Mouse (Mus musculus) heart, adult 2 months (tissue): Measurements from ENCODE around the gene Klf12. TPM values are rescaled to one million over a fixed set of nuclear protein-coding genes. Genes with fewer than 3 reads are reported as not detected.

ENCODE experiments used
- DNase-seq, 2 experiments: peaks; one replicate each; pipeline ENCODE4 v3.0.0; 2021
- H3K27ac ChIP-seq: fragments of 200-600 bp; 2 replicates; pipeline ENCODE4 v1.8.1; 2022
- H3K27me3 ChIP-seq: fragments of 200-500 bp; 2 replicates; pipeline ENCODE4 v1.6.1; 2012; ENCODE audit warnings: mild to moderate bottlenecking, low read length, inconsistent platforms, mixed read lengths; ENCODE audit not compliant: control insufficient read depth, insufficient read depth
- H3K36me3 ChIP-seq: fragments of 200-500 bp; 2 replicates; pipeline ENCODE4 v1.6.1; 2012; ENCODE audit warnings: low read length, inconsistent platforms; ENCODE audit not compliant: control insufficient read depth, insufficient read depth
- H3K4me1 ChIP-seq: fragments of 200-500 bp; 2 replicates; pipeline ENCODE4 v1.6.1; 2011; ENCODE audit warnings: low read length; ENCODE audit not compliant: control insufficient read depth, insufficient read depth
- H3K4me3 ChIP-seq: fragments of 200-600 bp; 2 replicates; pipeline ENCODE4 v1.8.1; 2022
- H3K79me2 ChIP-seq: fragments of 200-500 bp; replicated peaks from 2 replicates; pipeline ENCODE4 v1.6.1; 2012; ENCODE audit warnings: mild to moderate bottlenecking, inconsistent platforms, low read length, moderate library complexity, mixed read lengths; ENCODE audit not compliant: control insufficient read depth, insufficient read depth
- H3K9ac ChIP-seq: fragments of 200-500 bp; 2 replicates; pipeline ENCODE4 v1.6.1; 2012; ENCODE audit warnings: low read depth, mild to moderate bottlenecking, control low read depth, inconsistent platforms, low read length, mixed read lengths
- CTCF ChIP-seq: fragments of 200-600 bp; IDR thresholded peaks from 2 replicates; pipeline ENCODE4 v1.8.1; 2022; ENCODE audit warnings: antibody characterized with exemption, mild to moderate bottlenecking, moderate library complexity
- EP300 ChIP-seq: fragments of 200-500 bp; IDR thresholded peaks from 2 replicates; pipeline ENCODE4 v1.6.1; 2011; ENCODE audit warnings: low read depth, low read length, control low read depth; ENCODE audit not compliant: insufficient read depth
- POLR2A ChIP-seq: fragments of 200-500 bp; IDR thresholded peaks from 2 replicates; pipeline ENCODE4 v1.6.1; 2011; ENCODE audit warnings: mild to moderate bottlenecking, low read depth, low read length, control low read depth; ENCODE audit not compliant: insufficient read depth
- WGBS: fragments of 180-500 bp; shearing (Covaris S2); methylation state at CpG from one replicate; pipeline ENCODE4 v1.1.7; 2018; 5-methylcytosine and 5-hydroxymethylcytosine counted together
- intact Hi-C: fragments of 180-260 bp; cut with DNase I; formaldehyde crosslinking; loops from one replicate; pipeline ENCODE4 v1.15.1; 2025
- polyA plus RNA-seq: library from polyadenylated mRNA; depleted of rRNA; stranded (reverse); fragments of >200 nt; gene quantifications from 2 replicates; pipeline ENCODE4 v1.2.3, GENCODE M21; 2012
- total RNA-seq, 2 experiments: library from RNA; stranded (reverse); gene quantifications; 2 replicates each; pipeline ENCODE4 v1.2.3; 2021

The Klf12 gene
- total and polyA plus RNA-seq, 3 experiments = 8.6 to 15.8 (median 15.3) TPM

DNA sequence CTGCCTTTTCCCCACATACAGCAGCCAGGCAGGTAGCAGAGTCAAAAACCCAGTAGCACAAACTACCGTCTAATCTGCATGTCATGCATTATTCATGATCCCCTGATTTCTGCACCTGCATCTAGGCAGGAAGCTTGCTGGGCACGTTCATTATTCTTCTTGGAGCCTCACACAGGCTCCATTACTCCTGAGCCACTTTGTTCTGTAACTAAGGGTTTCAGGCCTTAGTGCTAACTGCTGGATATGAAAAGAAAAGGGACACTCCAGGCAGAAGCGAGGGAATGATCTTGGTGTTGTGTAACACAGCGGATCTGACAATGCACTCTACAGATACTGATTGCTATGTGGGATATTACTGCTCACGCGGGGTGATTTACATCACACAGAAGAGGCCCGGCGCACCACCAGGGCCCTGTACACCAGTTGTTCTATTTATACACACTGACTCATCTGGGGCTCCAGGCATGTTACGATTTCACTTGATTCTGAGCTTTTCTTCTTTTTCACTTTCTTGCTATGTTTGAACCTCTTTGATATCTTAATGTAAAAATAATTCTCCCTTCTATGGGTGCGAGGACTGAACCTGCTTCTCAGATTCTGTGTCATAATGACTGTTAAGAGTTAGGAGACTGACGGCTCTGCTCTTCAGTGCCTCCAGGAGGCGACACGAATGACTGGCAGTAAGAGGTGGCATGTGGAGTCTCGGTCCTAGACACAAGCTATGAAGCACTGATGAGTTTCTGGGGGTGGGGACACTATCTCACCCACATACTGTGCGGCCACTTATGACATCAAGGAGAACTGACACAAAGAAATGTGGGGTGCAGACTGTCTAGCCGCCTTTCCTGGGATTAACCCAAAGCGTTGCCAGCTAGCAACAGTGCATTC lies 340.0 kb downstream of the Klf12 start:
- H3K4me1 ChIP-seq = peaks cover 3% of the 10 kb centered on the region; the same call in 1 of the 2 replicates
- H3K4me3 ChIP-seq = no peak overlapping the region
- intact Hi-C loops = no loop called here
- TF ChIP-seq POLR2A (no peak), CTCF (no peak), EP300 (no peak)
- H3K36me3 ChIP-seq = no peaks in the 10 kb centered on the region
- no peak overlapping the region for H3K9ac ChIP-seq
- no peaks in the 10 kb centered on the region for H3K27me3 ChIP-seq
- no peak for DNase-seq
- 68% methylated on average over 17 of the region's 17 CpGs for WGBS
- no peak overlapping the region for H3K27ac ChIP-seq
- no peaks in the 10 kb centered on the region for H3K79me2 ChIP-seq

DNA sequence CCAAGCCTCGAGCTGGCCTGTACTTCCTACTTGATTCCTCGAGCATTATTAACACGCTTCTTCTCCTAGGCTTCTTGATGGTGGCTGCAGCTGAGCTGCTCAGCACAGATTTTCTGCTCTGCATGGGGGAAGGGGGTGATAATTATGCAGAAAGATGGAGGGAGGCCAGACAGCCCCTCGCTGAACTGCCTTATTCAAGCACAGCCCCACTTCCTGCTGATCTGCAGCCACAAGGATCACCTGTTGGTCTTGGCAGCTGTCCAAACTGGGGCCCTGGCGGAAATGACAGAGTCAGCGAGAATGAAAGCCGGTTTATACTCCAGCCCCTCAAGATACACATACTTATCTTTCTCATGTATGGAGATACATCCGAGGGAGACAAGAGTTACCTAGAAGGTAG lies 341.3 kb downstream of the Klf12 start:
- intact Hi-C loops = no loop called here
- DNase-seq = peak; percentile 33
- Histone ChIP-seq H3K4me1 (peaks cover 3% of the 10 kb centered on the region; the same call in 1 of the 2 replicates), H3K79me2 (no peaks in the 10 kb centered on the region), H3K9ac (no peak overlapping the region), H3K27ac (no peak overlapping the region), H3K4me3 (no peak overlapping the region), H3K36me3 (no peaks in the 10 kb centered on the region), H3K27me3 (no peaks in the 10 kb centered on the region)
- 21% methylated on average over 8 of the region's 8 CpGs for WGBS
- TF ChIP-seq CTCF = no peak
- no peak for TF ChIP-seq POLR2A

DNA sequence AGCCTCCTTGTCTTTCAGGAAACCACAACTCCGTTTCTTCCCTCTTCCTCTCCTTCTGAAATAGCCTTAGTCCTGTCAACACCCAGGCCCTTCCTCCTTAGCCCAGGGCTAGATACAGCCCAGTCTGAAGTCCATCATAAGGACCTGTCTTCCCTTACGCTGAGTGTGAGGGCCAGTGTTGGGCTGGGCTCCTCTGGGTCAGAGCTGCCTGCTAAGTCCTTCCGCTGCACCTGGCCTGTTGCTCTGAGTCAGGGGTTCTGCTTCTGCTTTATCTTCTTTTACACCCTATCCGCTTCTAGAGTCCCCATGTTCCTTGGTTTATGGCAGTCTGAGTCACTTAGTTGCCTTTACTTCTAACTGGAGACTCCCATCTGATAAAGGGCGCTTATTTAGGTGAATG lies 351.0 kb downstream of the Klf12 start:
- H3K9ac ChIP-seq = no peak overlapping the region
- no peaks in the 10 kb centered on the region for H3K79me2 ChIP-seq
- H3K36me3 ChIP-seq = no peaks in the 10 kb centered on the region
- no peaks in the 10 kb centered on the region for H3K27me3 ChIP-seq
- no peaks in the 10 kb centered on the region for H3K4me1 ChIP-seq
- intact Hi-C loops = loop anchor here (2.0 to 5.0 kb wide), 3 partner anchors 524 to 1494 kb away; no protein-coding TSS in a partner anchor
- H3K4me3 ChIP-seq = no peak overlapping the region
- DNase-seq = no peak
- H3K27ac ChIP-seq = no peak overlapping the region
- WGBS = 69% methylated on average over 5 of the region's 5 CpGs
- TF ChIP-seq CTCF (no peak), EP300 (no peak), POLR2A (no peak)

DNA sequence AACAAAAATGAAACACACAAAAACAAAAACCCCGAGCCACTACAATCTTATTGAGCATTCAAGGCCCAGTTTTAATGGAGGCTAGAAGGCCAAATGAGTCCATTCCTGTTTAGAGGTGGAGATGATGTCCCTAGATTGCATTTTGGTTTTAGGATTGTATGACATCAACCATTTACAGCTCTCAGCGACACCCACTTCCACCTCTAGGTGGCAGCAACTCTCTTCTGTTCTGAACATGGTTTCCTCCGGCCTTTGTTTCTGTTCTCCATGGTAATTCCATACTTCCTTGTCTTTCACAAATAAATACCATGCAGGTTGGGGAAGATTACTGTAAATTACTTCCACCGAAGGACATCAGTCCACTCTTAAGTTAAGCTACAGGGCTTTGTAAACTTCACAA lies 352.6 kb downstream of the Klf12 start:
- Histone ChIP-seq H3K27ac (no peak overlapping the region), H3K4me1 (no peaks in the 10 kb centered on the region), H3K4me3 (no peak overlapping the region), H3K9ac (no peak overlapping the region), H3K27me3 (no peaks in the 10 kb centered on the region), H3K36me3 (no peaks in the 10 kb centered on the region), H3K79me2 (no peaks in the 10 kb centered on the region)
- WGBS = 6% methylated on average over 4 of the region's 4 CpGs
- DNase-seq = peak; percentile 31 to 74
- peak; percentile 98 for TF ChIP-seq CTCF
- 0 out of 2 replicates have a peak, but pooled peaks have one; percentile 15 for TF ChIP-seq EP300
- no peak for TF ChIP-seq POLR2A
- intact Hi-C loops = loop anchor here (2.0 to 5.0 kb wide), 3 partner anchors 525 to 1495 kb away; no protein-coding TSS in a partner anchor

DNA sequence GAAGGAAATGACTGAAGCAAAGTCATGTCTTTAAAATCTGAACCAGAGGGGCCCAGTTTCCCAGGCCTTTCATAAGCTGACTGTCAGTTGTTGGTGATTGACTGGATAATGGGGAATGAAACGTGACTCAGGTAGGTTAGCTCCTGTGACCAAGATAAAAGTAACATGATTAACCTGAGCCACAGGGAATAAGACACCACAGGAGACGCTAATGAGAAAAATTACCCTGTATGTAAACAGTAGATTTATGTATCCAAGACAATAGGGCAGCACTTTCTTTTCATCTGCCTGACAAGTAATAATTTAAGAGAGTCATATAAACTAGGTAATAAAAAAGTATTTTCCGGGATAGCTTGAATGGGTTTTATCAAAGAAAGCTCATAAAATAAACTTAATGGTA lies 372.6 kb downstream of the Klf12 start:
- intact Hi-C loops = no loop called here
- no peaks in the 10 kb centered on the region for H3K4me1 ChIP-seq
- TF ChIP-seq CTCF = no peak
- H3K27ac ChIP-seq = no peak overlapping the region
- no peaks in the 10 kb centered on the region for H3K27me3 ChIP-seq
- no peaks in the 10 kb centered on the region for H3K79me2 ChIP-seq
- no peak for DNase-seq
- H3K9ac ChIP-seq = no peak overlapping the region
- no peak overlapping the region for H3K4me3 ChIP-seq
- WGBS = 93% methylated on average over 3 of the region's 3 CpGs
- no peaks in the 10 kb centered on the region for H3K36me3 ChIP-seq

DNA sequence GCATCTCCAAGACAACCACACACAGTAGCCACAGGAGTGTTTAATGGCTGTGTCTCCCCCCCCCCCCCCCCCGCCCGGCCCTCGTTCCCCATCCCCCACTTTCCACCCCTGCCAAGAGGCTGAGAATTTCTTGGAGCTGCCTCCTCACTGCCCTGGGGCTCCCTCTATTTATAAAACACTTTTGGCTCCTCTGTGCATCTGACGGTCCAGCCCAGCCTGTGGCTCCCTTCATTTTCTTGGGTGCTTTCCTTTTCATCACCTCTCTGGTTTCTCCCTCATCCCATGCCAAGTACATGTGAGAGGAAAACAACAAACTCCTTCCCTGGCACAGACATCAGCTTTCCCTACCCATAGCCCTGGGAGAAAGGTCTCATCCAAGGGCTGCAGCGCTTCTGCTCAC lies 373.6 kb downstream of the Klf12 start:
- 51% methylated on average over 5 of the region's 5 CpGs for WGBS
- peak in 1 of 2 experiments; percentile 16 for DNase-seq
- intact Hi-C loops = no loop called here
- no peaks in the 10 kb centered on the region for H3K4me1 ChIP-seq
- H3K9ac ChIP-seq = no peak overlapping the region
- TF ChIP-seq POLR2A (no peak), EP300 (no peak), CTCF (no peak)
- no peak overlapping the region for H3K4me3 ChIP-seq
- H3K27me3 ChIP-seq = no peaks in the 10 kb centered on the region
- H3K27ac ChIP-seq = no peak overlapping the region
- H3K79me2 ChIP-seq = no peaks in the 10 kb centered on the region
- no peaks in the 10 kb centered on the region for H3K36me3 ChIP-seq
